Mouse (Mus musculus) heart, adult 2 months (tissue): ENCODE measurements around the gene Rbfox2. TPM values are rescaled to one million over a fixed set of nuclear protein-coding genes. Genes with fewer than 3 reads are reported as not detected.

Source experiments
- DNase-seq, 2 experiments: peaks; one replicate each; pipeline ENCODE4 v3.0.0; 2021
- H3K27ac ChIP-seq: fragments of 200-600 bp; 2 replicates; pipeline ENCODE4 v1.8.1; 2022
- H3K27me3 ChIP-seq: fragments of 200-500 bp; 2 replicates; pipeline ENCODE4 v1.6.1; 2012; ENCODE audit warnings: mild to moderate bottlenecking, low read length, inconsistent platforms, mixed read lengths; ENCODE audit not compliant: control insufficient read depth, insufficient read depth
- H3K36me3 ChIP-seq: fragments of 200-500 bp; 2 replicates; pipeline ENCODE4 v1.6.1; 2012; ENCODE audit warnings: low read length, inconsistent platforms; ENCODE audit not compliant: control insufficient read depth, insufficient read depth
- H3K4me1 ChIP-seq: fragments of 200-500 bp; 2 replicates; pipeline ENCODE4 v1.6.1; 2011; ENCODE audit warnings: low read length; ENCODE audit not compliant: control insufficient read depth, insufficient read depth
- H3K4me3 ChIP-seq: fragments of 200-600 bp; 2 replicates; pipeline ENCODE4 v1.8.1; 2022
- H3K79me2 ChIP-seq: fragments of 200-500 bp; replicated peaks from 2 replicates; pipeline ENCODE4 v1.6.1; 2012; ENCODE audit warnings: mild to moderate bottlenecking, inconsistent platforms, low read length, moderate library complexity, mixed read lengths; ENCODE audit not compliant: control insufficient read depth, insufficient read depth
- H3K9ac ChIP-seq: fragments of 200-500 bp; 2 replicates; pipeline ENCODE4 v1.6.1; 2012; ENCODE audit warnings: low read depth, mild to moderate bottlenecking, control low read depth, inconsistent platforms, low read length, mixed read lengths
- CTCF ChIP-seq: fragments of 200-600 bp; IDR thresholded peaks from 2 replicates; pipeline ENCODE4 v1.8.1; 2022; ENCODE audit warnings: antibody characterized with exemption, mild to moderate bottlenecking, moderate library complexity
- EP300 ChIP-seq: fragments of 200-500 bp; IDR thresholded peaks from 2 replicates; pipeline ENCODE4 v1.6.1; 2011; ENCODE audit warnings: low read depth, low read length, control low read depth; ENCODE audit not compliant: insufficient read depth
- POLR2A ChIP-seq: fragments of 200-500 bp; IDR thresholded peaks from 2 replicates; pipeline ENCODE4 v1.6.1; 2011; ENCODE audit warnings: mild to moderate bottlenecking, low read depth, low read length, control low read depth; ENCODE audit not compliant: insufficient read depth
- WGBS: fragments of 180-500 bp; shearing (Covaris S2); methylation state at CpG from one replicate; pipeline ENCODE4 v1.1.7; 2018; 5-methylcytosine and 5-hydroxymethylcytosine counted together
- intact Hi-C: fragments of 180-260 bp; cut with DNase I; formaldehyde crosslinking; loops from one replicate; pipeline ENCODE4 v1.15.1; 2025
- polyA plus RNA-seq: library from polyadenylated mRNA; depleted of rRNA; stranded (reverse); fragments of >200 nt; gene quantifications from 2 replicates; pipeline ENCODE4 v1.2.3, GENCODE M21; 2012
- total RNA-seq, 2 experiments: library from RNA; stranded (reverse); gene quantifications; 2 replicates each; pipeline ENCODE4 v1.2.3; 2021

The Rbfox2 gene
- total and polyA plus RNA-seq, 3 experiments = 86.0 to 110 (median 106) TPM

- H3K4me3 ChIP-seq = no peak overlapping the region
- intact Hi-C loops = loop anchor here (10.0 kb wide), 1 partner anchor 278 kb away; no protein-coding TSS in a partner anchor
- H3K27me3 ChIP-seq = no peaks in the 10 kb centered on the region
- TF ChIP-seq EP300 = no peak
- no peak for TF ChIP-seq CTCF
- TF ChIP-seq POLR2A = no peak
- H3K36me3 ChIP-seq = no peaks in the 10 kb centered on the region; the same call in 1 of the 2 replicates
- peaks cover 2% of the 10 kb centered on the region for H3K4me1 ChIP-seq
- 78% methylated on average over 7 of the region's 7 CpGs for WGBS
- H3K79me2 ChIP-seq = no peaks in the 10 kb centered on the region
- H3K9ac ChIP-seq = no peak overlapping the region
- no peak overlapping the region for H3K27ac ChIP-seq
- DNase-seq = no peak
These were observed 46.1 kb upstream of the Rbfox2 start for GRCm38 (mm10) chr15:77352863-77353262.

DNA sequence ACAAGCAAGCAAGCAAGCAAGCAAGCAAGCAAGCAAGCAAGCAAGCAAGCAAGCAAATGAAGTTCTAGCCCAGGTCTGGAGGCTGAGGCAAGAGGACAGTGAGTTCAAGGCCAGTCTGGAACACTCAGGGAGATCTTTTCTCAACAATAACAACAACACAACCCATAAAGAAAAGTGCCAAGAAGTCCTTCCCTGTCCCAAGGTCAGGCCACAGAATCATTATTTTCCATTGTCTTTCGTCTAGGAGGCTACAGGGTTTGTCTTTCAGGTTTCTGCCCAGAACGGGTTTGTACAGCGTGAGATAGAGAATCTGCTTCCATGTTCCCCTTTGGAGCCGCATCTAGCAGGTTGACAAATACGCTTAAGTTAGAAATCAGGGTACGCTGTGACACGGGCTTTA lies 43.3 kb upstream of the Rbfox2 start:
- no peak overlapping the region for H3K9ac ChIP-seq
- intact Hi-C loops = loop anchor here (10.0 kb wide), 1 partner anchor 275 kb away; no protein-coding TSS in a partner anchor
- 94% methylated on average over 7 of the region's 7 CpGs for WGBS
- no peaks in the 10 kb centered on the region for H3K79me2 ChIP-seq
- no peak overlapping the region for H3K27ac ChIP-seq
- no peak overlapping the region for H3K4me3 ChIP-seq
- TF ChIP-seq POLR2A = no peak
- no peak for TF ChIP-seq CTCF
- TF ChIP-seq EP300 = no peak
- no peaks in the 10 kb centered on the region for H3K27me3 ChIP-seq
- no peaks in the 10 kb centered on the region; the same call in 1 of the 2 replicates for H3K36me3 ChIP-seq
- DNase-seq = no peak
- H3K4me1 ChIP-seq = peaks cover 4% of the 10 kb centered on the region

DNA sequence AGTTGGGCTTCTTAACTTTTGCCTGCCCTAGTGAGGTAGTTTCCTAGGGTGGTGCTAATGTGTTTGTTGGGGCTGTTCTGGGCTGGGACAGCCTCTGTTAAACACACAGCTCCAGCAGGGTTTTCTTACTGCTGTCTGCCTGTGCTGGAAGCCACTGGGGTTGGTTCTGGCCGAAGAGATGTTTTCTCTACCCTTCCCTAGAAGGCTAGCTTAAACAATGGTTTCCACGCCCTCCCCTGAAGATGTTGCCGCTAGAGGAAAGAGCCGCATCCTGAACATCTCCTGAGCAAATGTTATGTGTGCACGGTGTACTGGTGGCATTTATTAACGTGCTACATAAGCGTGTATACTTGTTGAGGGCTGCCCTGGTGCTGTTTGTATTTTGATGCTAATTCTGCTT lies 41.3 kb upstream of the Rbfox2 start:
- intact Hi-C loops = no loop called here
- TF ChIP-seq POLR2A (no peak), CTCF (no peak)
- Histone ChIP-seq H3K27ac (peak overlapping the region; percentile 52), H3K4me1 (peaks cover 10% of the 10 kb centered on the region), H3K27me3 (no peaks in the 10 kb centered on the region), H3K36me3 (no peaks in the 10 kb centered on the region; the same call in 1 of the 2 replicates), H3K79me2 (no peaks in the 10 kb centered on the region), H3K9ac (no peak overlapping the region), H3K4me3 (no peak overlapping the region)
- DNase-seq = no peak
- 46% methylated on average over 7 of the region's 7 CpGs for WGBS

DNA sequence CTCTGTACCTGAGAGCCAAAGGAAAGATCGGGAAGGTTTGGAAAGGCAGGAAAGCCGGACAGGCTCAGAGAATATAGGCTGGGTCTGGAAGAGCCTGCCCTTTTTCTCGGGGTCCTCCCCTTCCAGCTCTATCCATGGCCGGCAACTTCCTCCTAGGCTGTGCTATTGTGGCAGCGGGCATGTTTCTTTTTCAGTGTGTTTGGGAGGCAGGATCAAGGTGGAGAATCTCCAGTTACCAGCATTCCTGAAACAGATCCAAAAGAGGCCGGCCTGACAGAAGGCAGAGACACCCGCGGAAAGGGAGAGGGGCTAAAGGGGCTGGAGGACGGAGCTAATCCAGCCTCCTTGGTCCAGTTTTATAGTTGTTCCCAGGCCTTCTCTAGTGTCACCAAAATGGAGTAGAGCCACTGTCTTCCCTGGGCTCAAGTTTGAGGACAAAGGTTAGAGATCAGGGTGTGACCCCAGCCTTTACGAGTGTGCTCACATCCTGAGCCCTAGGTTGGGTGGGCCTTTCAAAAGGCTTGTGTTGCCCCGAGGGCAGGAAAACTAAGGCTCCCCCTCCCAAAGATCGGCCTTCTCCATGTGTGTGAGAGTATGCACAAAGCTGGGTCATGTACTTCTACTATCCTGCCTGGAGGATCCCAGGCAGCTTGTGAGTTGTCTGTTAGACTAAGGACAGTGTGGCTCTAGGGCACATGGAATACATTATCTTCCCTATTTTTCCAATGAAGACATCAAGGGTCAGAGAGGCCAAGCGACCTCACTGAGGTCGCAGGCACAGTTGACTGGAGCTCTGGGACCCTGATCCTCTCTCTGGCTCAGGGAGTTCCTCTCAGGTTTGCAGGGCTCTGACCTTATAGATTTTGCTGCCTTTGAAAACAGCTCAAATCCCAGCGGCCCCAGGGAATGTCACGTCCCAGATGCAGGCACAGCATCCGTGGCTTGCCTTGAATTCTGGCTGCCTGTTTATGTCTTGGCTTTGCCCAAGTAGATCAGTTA lies 37.6 kb upstream of the Rbfox2 start:
- intact Hi-C loops = no loop called here

GRCm38 (mm10) chr15:77343527-77344091 lies 36.8 kb upstream of the Rbfox2 start:
- peak overlapping the region; percentile 81 for H3K27ac ChIP-seq
- H3K4me1 ChIP-seq = peaks cover 13% of the 10 kb centered on the region
- intact Hi-C loops = loop anchor here (1.0 kb wide), 1 partner anchor 15 kb away; no protein-coding TSS in a partner anchor
- 4% methylated on average over 13 of the region's 13 CpGs for WGBS
- H3K79me2 ChIP-seq = no peaks in the 10 kb centered on the region
- no peaks in the 10 kb centered on the region for H3K27me3 ChIP-seq
- H3K9ac ChIP-seq = peak overlapping the region; percentile 54
- peak overlapping the region; percentile 48 for H3K4me3 ChIP-seq
- H3K36me3 ChIP-seq = no peaks in the 10 kb centered on the region
- TF ChIP-seq CTCF = peak; percentile 97; the same call in 1 of the 2 replicates
- TF ChIP-seq EP300 = 0 out of 2 replicates have a peak, but pooled peaks have one; percentile 24
- no peak; the same call in 1 of the 2 replicates for TF ChIP-seq POLR2A
- peak; percentile 86 to 89 for DNase-seq

More for the DNA sequence above, 37.6 kb upstream of the Rbfox2 start:
- WGBS = 36% methylated on average over 17 of the region's 17 CpGs
- Histone ChIP-seq H3K9ac (peak overlapping the region; percentile 31), H3K36me3 (no peaks in the 10 kb centered on the region; the same call in 1 of the 2 replicates), H3K4me3 (peak overlapping the region; percentile 48), H3K79me2 (no peaks in the 10 kb centered on the region), H3K4me1 (peaks cover 13% of the 10 kb centered on the region), H3K27ac (peak overlapping the region; percentile 81), H3K27me3 (no peaks in the 10 kb centered on the region)
- DNase-seq = no peak
- no peak for TF ChIP-seq EP300
- TF ChIP-seq CTCF = no peak
- no peak for TF ChIP-seq POLR2A
